Mouse (Mus musculus) left cerebral cortex, postnatal 25 days (tissue): ENCODE measurements around the gene Brpf3. TPM values are rescaled to one million over a fixed set of nuclear protein-coding genes. Genes with fewer than 3 reads are reported as not detected.
"Not testable (repeated sequence)": the region's sequence is repeated elsewhere in the genome, so short reads cannot be mapped to it uniquely, and the experiment has no call there.

Experiments
- DNase-seq, 2 experiments: peaks; one replicate each; pipeline ENCODE4 v3.0.0; 2022; ENCODE audit warnings: low spot score in 2 of 2, mixed read lengths in 1 of 2
- intact Hi-C: fragments of 180-260 bp; cut with DNase I; formaldehyde crosslinking; loops from one replicate; pipeline ENCODE4 v1.15.1; 2025
- total RNA-seq, 2 experiments: library from RNA; stranded (reverse); gene quantifications; 2 replicates each; pipeline ENCODE4 v1.2.3; 2021

Brpf3 gene
- total RNA-seq, result 10 to 100 TPM; 47.2 to 54.7 TPM

DNA sequence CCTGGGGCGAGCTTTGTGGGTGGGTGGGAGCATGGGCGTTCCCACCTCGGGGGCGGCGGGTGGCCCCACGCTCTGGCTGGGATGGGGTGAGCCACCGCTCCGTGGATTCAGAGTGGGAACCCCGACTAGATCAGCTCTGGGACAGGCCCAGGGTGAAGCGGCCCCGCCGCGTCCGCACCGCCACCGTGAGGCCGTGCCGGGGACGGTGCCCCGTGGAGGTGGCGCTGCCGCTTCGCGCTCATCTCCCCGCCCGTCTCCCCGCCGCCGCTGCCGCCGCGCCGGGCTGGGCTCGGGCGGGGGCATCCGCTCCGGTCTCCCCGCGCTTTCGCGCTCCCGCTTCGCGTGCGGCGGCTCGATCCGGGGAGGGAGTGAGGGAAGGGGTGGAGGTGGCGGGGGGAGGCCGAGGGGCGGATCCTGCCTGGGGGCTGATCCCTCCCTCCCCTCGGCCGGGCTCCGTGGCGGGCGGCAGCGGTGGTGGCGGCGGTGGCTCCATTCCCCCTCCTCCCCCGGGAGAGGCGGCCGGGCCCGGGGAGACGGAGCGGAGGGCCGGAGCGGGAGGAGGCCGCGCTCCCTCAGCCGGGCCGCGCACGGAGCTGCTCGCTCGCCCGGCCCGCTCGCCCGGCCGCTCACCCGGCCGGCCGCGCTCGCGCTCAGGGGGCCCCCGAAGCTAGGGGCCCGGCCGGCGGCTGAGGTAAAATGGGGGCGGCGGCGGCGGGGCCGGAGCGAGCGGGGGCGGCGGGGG lies at the start of gene Brpf3:
Brpf3 (plus strand) TSS at position 420 of the 742 bp plus-strand sequence.
- peak; percentile 62 to 69 for DNase-seq
- intact Hi-C loops, result loop anchor here (2.0 kb wide), 1 partner anchor 110 kb away; the partner anchor contains the start of genes Mapk14 and Slc26a8

DNA sequence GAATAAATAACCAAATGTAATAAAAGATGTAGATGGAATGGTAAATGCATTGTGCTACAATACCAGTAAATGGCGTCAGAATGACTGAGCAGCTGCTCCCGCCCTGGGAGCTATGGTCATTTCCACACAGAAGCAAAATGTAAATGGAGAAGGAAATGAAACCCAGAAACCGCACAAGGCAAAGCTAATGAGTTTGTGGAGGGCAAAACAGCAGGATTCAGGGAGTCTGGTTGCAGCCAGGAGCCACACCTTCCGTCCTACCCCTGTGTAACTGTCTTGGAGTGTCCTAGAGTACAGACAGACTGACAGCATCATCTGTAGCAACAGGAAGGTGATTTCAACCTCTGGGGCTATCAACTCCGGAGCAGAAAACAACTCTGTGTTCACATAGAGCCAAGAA lies 44.4 kb upstream of the Brpf3 start:
- DNase-seq, result no peak
- intact Hi-C loops, result no loop called here

DNA sequence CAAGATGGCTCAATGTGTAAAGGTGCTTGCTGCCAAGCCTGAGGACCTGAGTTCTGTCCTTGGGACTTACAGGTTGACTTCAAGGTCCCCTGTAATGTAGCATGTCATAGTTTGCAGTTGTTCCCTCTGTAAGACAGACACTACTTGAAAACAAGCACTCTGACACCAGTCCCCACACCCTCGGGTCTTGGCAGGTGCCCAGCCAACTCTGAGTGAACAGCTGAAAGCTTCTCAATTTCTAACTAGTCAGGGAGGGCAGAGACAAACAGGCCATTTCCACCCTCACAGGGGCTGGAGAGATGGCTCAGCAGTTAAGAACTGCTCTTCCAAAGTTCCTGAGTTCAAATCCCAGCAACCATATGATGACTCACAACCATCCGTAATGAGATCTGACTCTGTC lies 43.4 kb upstream of the Brpf3 start:
- intact Hi-C loops, result no loop called here
- DNase-seq, result no peak

DNA sequence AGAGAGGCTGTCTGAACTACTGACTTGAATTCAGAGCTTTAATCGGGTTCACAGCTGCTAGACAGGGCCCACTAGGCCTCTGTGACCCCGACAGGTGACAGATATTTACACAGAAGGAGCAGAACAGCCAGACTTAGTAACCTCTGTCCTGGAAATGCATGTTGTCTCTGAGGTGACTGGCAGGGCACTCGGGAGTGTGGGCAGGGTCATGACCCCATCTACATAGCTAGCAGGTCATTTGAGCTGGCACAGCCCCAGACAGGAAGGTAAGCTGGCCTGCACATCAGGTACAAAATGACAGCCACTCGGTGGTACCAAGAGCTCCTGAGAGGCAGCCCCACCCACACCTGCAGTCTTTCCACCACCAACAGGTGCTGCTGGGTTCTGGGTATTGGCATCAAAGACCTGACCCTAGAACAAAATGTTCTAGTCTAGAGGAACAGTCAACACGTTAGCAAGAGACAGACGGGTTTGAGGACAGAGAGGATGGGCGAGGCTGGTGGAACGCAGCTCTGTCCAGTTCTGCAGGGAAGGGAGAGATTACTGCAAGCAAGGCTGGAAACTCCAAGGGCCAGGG lies 40.1 kb upstream of the Brpf3 start:
- no peak for DNase-seq
- intact Hi-C loops, result loop anchor here (5.0 kb wide), 1 partner anchor 36 kb away; no protein-coding TSS in a partner anchor

DNA sequence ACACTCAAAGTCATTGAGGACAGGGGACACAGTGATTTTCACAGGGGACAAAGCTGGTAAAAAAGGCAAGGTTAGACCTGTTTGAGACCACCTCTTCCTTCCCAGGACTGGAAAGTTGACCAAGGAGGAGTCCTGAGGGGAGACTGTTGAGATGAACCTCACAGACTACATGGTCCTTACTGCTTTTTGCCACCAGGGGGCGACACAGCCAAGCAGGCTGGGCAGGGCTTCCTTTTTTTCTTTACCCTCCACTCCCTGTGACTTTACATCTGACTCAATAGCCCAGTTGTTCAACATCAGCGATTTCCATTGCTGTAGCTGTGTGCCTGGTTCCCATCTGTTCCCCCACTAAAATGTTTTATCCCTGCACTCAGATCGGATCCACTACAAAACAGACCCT lies 39.0 kb upstream of the Brpf3 start:
- DNase-seq, result peak; percentile 61 to 76
- intact Hi-C loops, result loop anchor here (2.0 to 5.0 kb wide), 3 partner anchors 35 to 163 kb away; no protein-coding TSS in a partner anchor

DNA sequence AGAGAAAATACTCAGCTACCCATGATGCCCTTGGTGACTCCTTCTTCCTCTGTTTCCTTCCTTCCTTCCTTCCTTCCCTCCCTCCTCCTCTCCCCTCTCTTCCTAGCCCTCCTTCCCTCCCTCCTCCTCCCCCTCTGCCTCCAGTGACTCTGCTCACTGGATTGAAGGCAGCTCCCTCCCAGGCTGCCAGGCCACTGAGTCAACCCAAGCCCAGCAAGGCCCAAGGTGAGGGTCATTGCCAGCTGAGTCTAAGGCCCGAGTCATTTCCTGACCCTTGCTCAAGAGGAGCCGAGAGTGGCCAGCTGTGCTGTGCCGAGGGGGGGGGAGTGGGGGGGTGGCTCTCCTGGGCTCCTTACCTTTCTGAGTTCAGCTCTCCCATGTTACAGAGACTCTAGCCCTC lies 34.7 kb upstream of the Brpf3 start:
- intact Hi-C loops, result no loop called here
- DNase-seq, result no peak

DNA sequence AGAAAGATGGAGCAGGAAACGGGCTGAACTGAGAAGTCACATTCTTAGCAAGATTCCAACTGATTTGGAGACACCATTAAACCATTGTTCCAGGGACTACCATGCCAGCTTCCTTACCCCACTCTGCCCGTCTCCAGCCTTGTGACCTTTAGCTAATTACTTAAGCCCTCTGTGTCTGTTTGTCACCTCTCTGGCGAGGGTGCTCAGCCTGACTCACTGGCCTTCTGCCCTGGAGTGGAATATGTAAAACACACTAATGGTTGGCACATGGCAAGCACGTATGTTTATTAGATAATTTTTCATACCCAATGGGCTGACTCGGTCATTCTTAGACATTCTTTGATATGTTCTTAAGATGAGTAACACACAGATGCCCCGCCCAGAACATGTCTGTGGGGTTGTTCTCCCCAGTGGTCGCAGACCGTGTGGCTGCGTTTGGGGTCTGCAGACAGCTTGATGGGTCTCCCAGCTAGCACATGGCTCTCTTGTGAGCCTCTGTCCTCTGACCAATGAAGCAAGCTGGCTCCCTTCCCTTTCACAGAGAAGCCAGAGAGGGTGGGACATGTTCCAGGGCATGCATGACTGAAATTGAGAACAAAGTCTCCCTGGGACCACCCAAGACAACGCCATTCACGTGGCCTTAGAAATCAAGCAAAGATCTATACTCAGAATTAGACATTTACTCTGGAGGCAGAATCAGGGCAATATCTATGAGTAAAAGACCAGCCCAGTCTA lies 33.9 kb upstream of the Brpf3 start:
- DNase-seq, result no peak
- intact Hi-C loops, result no loop called here

DNA sequence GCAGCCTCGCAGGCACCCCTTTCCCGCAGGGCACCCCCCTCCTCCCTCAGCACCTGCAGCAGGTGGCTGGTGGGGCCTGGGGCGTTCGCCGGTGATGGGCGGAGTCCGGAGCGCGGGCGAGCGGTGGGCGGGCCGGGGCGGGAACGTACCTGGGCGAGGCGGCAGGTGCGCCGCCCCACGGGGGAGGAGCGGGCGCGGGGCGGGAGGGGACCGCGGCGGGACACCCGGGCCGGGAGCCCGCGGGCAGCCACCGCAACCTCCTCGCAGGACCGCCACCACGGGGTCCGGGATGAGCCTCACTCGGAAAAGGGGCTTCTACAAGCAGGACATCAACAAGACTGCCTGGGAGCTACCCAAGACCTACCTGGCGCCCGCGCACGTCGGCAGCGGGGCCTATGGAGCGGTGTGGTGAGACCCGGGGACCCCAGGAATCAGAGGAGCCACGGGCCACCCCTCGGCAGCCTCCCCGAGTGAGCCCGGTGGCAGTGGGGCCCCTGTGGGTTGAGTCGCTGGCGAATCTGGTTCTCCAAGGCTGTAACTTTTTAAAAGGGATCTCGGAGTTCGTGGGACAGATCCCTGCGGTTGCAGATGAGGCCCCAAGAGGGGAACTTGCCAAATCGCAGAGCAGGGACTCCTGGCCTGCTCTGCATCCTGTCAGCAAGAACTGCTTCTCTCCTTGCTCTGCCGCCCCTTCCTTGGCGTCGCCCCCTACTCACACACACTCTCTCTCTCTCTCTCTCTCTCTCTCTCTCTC lies 31.6 kb upstream of the Brpf3 start, which contains the start of gene Mapk13:
Mapk13 (plus strand) TSS at position 177 of the 754 bp plus-strand sequence.
- intact Hi-C loops, result no loop called here
- DNase-seq, result no peak

DNA sequence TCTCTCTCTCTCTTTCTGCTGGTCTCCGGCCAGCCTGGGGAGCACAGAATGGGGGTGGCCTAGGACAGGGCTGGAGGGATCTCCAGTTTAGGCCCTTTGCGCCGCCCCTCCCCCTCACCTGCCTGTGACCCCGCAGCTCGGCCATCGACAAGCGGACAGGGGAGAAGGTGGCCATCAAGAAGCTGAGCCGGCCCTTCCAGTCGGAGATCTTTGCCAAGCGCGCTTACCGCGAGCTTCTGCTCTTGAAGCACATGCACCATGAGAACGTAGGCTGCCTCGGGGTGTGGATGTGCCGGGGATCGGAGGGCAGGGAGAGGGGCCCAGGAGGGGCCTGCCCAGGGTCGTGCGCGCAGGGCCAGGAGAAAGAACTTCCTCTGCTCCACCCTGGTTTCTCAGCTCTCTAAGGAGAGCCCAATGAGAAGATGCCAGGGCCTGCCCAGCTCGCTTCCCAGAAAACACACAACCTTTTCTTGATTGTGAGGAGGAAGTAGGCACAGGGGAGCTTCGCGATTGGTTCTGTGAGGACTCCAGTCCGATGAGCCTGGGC lies 30.9 kb upstream of the Brpf3 start:
- DNase-seq, result no peak
- intact Hi-C loops, result no loop called here

DNA sequence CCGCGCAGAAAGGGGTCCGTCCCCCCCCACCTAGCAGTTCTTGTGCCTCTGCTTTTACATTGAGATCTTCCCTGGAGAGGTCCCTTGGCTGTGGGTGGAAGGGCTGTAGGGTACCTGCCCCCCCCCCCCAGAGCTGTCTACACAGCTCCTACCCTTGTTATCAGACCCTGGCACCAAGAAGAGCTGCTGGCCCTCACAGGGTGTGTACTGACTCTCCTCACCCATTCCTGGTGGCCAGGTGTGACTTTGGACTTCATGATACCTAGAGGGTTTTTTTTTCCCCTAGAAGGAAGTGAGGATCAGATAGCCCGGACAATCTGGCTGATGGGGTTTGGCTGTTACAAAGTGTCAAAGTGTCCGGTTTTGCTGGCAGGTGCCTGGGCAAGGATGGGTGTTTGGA lies 29.6 kb upstream of the Brpf3 start:
- intact Hi-C loops, result no loop called here
- no peak for DNase-seq

DNA sequence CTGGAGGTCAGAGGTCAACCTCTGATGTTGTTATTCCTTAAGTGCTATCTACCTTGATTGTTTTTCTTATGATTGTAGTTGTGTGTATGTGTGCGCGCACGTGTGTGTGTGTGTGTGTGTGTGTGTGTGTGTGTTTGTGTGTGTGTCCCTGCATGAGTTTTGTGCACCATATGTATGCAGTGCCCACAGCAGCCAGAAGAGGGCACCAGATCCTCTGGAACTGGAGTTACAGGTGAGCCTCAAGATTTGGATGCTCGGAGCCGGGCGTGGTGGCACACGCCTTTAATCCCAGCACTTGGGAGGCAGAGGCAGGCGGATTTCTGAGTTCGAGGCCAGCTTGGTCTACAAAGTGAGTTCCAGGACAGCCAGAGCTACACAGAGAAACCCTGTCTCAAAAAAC lies 26.6 kb upstream of the Brpf3 start:
- DNase-seq, intact Hi-C loops: not testable (repeated sequence)

DNA sequence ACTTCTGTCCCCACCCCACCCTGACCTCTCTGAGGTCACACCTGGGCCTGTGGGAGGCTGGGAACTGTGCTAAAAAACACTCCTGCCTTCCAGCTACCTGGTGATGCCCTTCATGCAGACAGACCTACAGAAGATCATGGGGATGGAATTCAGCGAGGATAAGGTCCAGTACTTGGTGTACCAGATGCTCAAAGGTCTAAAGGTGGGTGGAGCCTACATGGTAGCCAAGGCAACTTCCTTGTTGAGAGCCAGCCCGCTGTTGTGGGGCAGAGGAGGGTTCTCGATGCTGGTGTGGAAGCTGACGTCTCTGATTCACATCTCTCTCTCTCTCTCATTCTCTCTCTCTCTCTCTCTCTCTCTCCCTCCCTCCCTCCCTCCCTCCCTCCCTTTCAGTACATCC lies 25.7 kb upstream of the Brpf3 start:
- intact Hi-C loops, result no loop called here
- no peak for DNase-seq

DNA sequence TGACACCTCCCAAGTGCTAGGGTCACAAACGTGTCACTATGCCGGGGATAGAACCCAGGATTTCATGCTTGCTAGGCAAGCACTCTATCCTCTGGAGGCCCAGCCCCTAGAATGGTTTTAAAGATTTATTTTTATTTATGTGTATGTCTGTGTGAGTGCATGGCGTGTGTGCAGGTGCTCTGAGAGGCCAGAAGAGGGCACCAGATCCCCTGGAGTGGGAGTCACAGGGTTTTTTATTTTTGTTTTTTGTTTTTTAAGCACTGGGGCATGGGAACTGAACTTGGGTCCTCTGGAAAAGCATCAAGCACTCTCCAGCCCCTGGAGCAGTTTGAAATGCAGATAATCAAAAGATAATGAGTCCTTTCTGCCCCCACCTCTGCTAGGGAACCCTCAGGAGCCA lies 24.1 kb upstream of the Brpf3 start:
- intact Hi-C loops, result no loop called here
- DNase-seq, result no peak

DNA sequence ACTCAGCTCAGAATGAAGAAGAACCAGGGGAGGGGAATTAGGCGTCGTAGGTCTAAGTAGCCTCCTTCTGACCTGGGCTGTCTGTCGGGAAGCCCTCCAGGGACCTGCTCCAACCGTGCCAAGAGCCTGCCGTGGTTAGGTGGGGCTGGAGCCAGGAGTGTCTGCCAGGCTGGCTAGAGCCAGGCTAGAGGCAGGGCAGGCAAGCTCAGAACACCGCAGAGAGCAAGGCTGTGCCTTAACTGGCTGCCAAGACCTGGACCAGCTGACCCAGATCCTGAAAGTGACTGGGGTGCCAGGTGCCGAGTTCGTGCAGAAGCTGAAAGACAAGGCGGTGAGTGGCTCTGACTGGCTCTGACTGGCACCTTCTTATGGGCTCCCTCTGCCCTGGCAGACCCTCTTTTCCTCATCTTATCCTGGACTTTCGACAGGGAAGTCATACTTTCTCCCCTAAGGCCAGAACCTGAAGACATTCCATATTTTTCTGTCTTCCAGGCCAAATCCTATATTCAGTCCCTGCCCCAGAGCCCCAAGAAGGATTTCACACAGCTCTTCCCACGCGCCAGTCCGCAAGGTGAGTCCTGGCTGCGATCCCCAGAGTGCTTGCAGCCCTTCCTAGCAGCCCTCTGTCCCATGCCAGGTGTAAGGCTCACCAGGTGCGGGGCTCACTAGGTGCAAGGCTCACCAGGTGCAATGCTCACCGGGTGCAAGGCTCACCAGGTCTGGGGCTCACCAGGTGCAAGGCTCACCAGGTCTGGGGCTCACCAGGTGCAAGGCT lies 23.5 kb upstream of the Brpf3 start:
- peak in 1 of 2 experiments; percentile 14 for DNase-seq
- intact Hi-C loops, result no loop called here

DNA sequence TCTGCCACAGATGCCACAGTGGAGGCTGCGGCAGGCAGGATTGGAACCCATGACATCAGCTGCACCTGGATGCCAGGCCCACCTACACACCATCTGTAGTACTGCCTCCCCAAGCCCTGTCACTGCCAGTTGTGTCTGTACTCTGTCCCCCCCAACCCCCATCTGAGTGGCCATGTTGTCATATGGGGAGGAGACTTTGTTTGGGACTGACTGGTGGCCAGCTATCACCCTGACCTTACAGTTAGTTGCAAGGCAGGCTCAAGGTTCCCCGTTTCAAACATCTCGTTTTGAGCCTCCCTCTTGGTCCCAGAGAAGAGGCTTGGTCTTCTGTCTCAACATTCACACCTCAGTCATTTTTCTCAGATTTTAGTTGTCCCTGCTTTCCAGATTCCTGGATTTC lies 21.2 kb upstream of the Brpf3 start:
- no peak for DNase-seq
- intact Hi-C loops, result no loop called here

DNA sequence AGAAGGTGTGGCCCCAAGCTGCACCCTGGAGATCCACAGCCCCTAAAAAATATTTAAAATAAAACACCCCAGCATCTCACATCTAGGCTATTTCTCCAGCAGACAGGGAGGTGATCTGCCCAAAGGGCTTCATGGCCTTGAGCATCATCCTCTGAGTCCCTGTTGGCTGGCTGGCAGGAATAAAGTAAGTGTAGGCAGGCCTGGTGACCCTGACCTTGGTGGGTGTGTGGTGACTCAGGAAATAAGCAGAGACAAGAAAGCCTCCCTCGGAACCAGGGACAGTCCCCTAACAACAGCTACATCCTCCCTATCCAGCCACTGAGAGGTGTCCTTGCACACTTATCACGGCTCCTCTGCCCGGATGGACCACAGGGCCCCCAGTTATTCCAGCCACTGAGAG lies 20.1 kb upstream of the Brpf3 start:
- intact Hi-C loops, result no loop called here
- DNase-seq, result no peak

DNA sequence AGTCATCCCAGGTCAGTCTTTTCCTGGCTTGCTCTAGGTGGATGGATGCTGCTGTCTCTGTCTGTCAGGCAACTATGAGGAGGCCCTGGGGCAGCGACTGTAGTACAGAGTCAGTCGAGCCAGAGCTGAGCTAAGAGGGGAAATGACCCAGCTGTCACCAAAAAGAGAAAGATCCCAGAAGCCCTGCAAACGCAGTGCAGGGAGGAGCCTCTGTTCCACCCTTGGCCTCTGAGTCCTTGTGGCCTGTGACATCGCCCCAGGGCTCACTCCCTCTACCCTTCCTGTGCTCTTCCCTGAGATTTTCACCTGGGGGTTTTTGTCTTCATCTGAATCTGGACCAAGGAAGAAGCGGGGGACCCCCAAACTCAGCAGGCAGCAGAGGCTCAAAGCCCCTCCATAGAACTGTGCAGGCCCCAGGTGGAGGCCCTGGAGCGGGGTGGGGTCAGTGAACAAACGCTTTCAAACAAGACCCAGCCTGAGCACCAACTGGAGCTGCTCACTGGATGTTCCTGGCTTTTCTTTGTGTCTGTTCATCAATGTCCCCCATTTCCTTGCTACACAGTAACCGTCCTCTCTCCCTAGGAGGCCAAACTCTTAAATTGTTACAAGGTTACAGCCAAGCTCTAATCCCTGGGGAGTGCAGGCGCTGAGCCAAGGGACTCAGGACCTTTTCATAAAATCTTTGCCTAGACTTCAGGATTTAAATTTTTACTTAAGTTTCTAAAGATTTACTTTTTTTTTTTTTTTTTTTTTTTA lies 19.4 kb upstream of the Brpf3 start:
- intact Hi-C loops, result no loop called here
- DNase-seq, result no peak

DNA sequence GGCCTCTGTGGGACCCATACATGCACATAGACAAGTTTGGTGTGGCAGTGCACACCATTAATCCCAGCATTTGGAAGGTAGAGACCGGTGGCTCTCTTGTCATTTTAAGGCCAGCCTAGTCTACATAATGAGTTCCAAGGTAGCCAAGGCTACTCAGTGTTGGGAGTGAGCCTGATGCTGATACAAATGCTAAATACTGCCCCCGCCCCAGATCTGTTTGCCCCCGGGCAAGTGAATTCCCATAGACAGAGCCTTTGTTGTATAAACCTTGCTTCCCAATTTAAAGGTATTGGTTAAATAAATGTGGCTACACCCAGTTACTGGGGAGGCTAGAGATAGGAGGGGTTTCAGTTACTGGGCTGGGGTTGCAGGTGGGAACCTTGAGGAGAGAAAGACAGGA lies 15.9 kb upstream of the Brpf3 start:
- intact Hi-C loops, result no loop called here
- no peak for DNase-seq
